In the genomic region with DNA sequence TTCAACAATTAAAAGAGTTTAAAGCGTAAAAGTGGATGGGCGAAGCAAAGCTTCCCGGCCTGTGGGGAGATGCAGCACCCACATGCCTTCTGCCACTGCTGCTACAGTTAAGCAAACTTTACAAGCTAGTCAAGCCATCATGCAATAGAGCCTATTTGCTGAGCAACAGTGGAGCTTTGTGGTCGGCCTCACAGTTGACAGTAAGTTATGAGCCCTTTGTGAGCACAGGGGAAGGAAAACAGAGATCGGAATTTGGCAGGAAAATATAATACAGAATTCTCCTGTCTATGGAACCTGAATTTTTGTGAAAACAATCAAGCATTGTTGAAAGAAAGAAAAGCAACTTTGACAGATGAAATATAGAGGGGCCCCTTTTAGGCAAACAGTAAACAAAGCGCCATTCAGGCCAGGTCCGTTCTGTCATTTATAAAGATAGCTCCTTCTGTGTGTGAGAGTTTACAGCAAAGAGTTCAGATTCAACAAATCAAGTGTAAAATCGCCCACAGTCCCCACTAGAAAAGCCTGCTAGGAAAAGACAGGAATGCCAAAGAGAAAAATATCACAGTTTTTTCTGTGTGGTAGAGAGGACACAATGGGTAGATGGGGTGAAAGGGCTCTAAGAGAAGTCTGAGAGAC, we compare ENCODE assay signal across 10 mouse cellular contexts.
A peak's percentile ranks its signal among the peaks of the same experiment; 100 is the strongest.
DNase-seq lines count a peak whose midpoint lies in the region; ATAC-seq and TF ChIP-seq lines count a peak whose summit lies in the region.
"Had no signal": no experiment of that assay in that cellular context is flagged by ENCODE, and none has a peak within 500 bp of the region (broad histone marks: within the 10 kb centered on the region; RNA-seq: fewer than 3 reads in every experiment).

No protein-coding gene starts in this region.

- 55% methylated on average over 8 of the region's 8 CpGs for WGBS in kidney, adult 2 months
- 43% methylated on average over 8 of the region's 8 CpGs for WGBS in embryonic facial prominence, embryonic 13.5 days
- 35% methylated on average over 8 of the region's 8 CpGs for WGBS in hindbrain, embryonic 13.5 days
- 42% methylated on average over 8 of the region's 8 CpGs for WGBS in midbrain, postnatal 0 days

- no peak overlapping the region for H3K27ac ChIP-seq in kidney, adult 2 months (ENCODE audit: insufficient read depth, low read depth, low read length)
- peak overlapping the region; percentile 68 for H3K27ac ChIP-seq in embryonic facial prominence, embryonic 13.5 days
- peak overlapping the region; percentile 20 for H3K27ac ChIP-seq in hindbrain, embryonic 13.5 days
- no peak overlapping the region for H3K27ac ChIP-seq in midbrain, postnatal 0 days (ENCODE audit: low read depth, low read length)

- TF ChIP-seq CTCF in kidney, adult 2 months (conservative IDR thresholded peaks at IDR 0.05; ENCODE audit: insufficient read depth, insufficient read length, low read depth, low read length), result no peak
- peak; percentile 32; the same call in 1 of the 2 replicates for TF ChIP-seq CTCF in midbrain, postnatal 0 days (IDR thresholded peaks at IDR 0.05)

- H3K4me2 ChIP-seq in embryonic facial prominence, embryonic 13.5 days, result peak overlapping the region; percentile 1; the same call in 1 of the 2 replicates
- 0 out of 2 replicates have a peak overlapping the region, but pooled peaks have one; percentile 11 for H3K4me2 ChIP-seq in hindbrain, embryonic 13.5 days
- no peak overlapping the region for H3K4me2 ChIP-seq in midbrain, postnatal 0 days (ENCODE audit: low read depth, low read length, poor library complexity, severe bottlenecking)

- no peak overlapping the region for H3K4me3 ChIP-seq in kidney, adult 2 months (ENCODE audit: insufficient read depth, low read depth, low read length)
- no peak overlapping the region for H3K4me3 ChIP-seq in embryonic facial prominence, embryonic 13.5 days
- H3K4me3 ChIP-seq in hindbrain, embryonic 13.5 days, result 0 out of 2 replicates have a peak overlapping the region, but pooled peaks have one; percentile 21
- H3K4me3 ChIP-seq in midbrain, postnatal 0 days (ENCODE audit: low read depth, low read length), result no peak overlapping the region

- H3K27me3 ChIP-seq in kidney, adult 2 months (replicated peaks; ENCODE audit: control insufficient read depth, insufficient read depth, low read length), result no peaks in the 10 kb centered on the region
- peaks cover 8% of the 10 kb centered on the region for H3K27me3 ChIP-seq in embryonic facial prominence, embryonic 13.5 days
- no peaks in the 10 kb centered on the region for H3K27me3 ChIP-seq in hindbrain, embryonic 13.5 days
- H3K27me3 ChIP-seq in midbrain, postnatal 0 days (ENCODE audit: insufficient read depth, low read length), result no peaks in the 10 kb centered on the region

- peak; percentile 32 for DNase-seq in kidney, postnatal 10 days
- no peak for DNase-seq in kidney, adult 2 months
- DNase-seq in midbrain, postnatal 0 days (ENCODE audit: low spot score), result peak; percentile 48
- no peak for DNase-seq in spleen, adult 18-20 months
- no peak for DNase-seq in right cerebral cortex, postnatal 36 days (ENCODE audit: low spot score in 2 of 2)
- DNase-seq: lung, postnatal 14 days had no signal

- no peak for TF ChIP-seq POLR2A in kidney, adult 2 months (IDR thresholded peaks at IDR 0.05; ENCODE audit: low read depth, low read length)

- no peaks in the 10 kb centered on the region for H3K36me3 ChIP-seq in kidney, adult 2 months (ENCODE audit: control insufficient read depth, insufficient read depth, low read length)
- H3K36me3 ChIP-seq in embryonic facial prominence, embryonic 13.5 days, result no peaks in the 10 kb centered on the region
- H3K36me3 ChIP-seq in hindbrain, embryonic 13.5 days, result no peaks in the 10 kb centered on the region
- H3K36me3 ChIP-seq in midbrain, postnatal 0 days (ENCODE audit: insufficient read depth, low read length), result no peaks in the 10 kb centered on the region
- H3K36me3 ChIP-seq: G1E had no signal

- peaks cover 2% of the 10 kb centered on the region; the same call in 1 of the 2 replicates for H3K4me1 ChIP-seq in kidney, adult 2 months (ENCODE audit: control insufficient read depth, insufficient read depth, low read length)
- peaks cover 25% of the 10 kb centered on the region for H3K4me1 ChIP-seq in embryonic facial prominence, embryonic 13.5 days
- peaks cover 23% of the 10 kb centered on the region for H3K4me1 ChIP-seq in hindbrain, embryonic 13.5 days (replicated peaks)
- H3K4me1 ChIP-seq in midbrain, postnatal 0 days (ENCODE audit: insufficient read depth, low read length), result no peaks in the 10 kb centered on the region

- no peaks in the 10 kb centered on the region for H3K9me3 ChIP-seq in embryonic facial prominence, embryonic 13.5 days
- no peaks in the 10 kb centered on the region for H3K9me3 ChIP-seq in hindbrain, embryonic 13.5 days
- no peaks in the 10 kb centered on the region for H3K9me3 ChIP-seq in midbrain, postnatal 0 days (ENCODE audit: low read length)
- H3K9me3 ChIP-seq: G1E had no signal

- ATAC-seq in embryonic facial prominence, embryonic 13.5 days (ENCODE audit: insufficient number of reproducible peaks, insufficient read depth, low FRiP score, low TSS enrichment, low read depth), result no peak
- ATAC-seq in hindbrain, embryonic 13.5 days (ENCODE audit: low FRiP score), result no peak
- ATAC-seq in midbrain, postnatal 0 days (ENCODE audit: low FRiP score), result no peak
- ATAC-seq in megakaryocyte, adult 5-6 weeks (ENCODE audit: poor library complexity, severe bottlenecking), result no peak

- no peak overlapping the region for H3K9ac ChIP-seq in embryonic facial prominence, embryonic 13.5 days
- H3K9ac ChIP-seq in hindbrain, embryonic 13.5 days, result no peak overlapping the region; the same call in 1 of the 2 replicates
- H3K9ac ChIP-seq in midbrain, postnatal 0 days (replicated peaks; ENCODE audit: low read length, poor library complexity, severe bottlenecking), result no peak overlapping the region

Comparison
In these comparisons a context has a peak if more than half of its experiments do, and no peak if none do; other contexts are left out.
1. DNase-seq: peak in kidney, postnatal 10 days (single experiment) and midbrain, postnatal 0 days (single experiment); none in kidney, adult 2 months (single experiment), spleen, adult 18-20 months (0 of 2) and right cerebral cortex, postnatal 36 days (0 of 2).
2. H3K27ac ChIP-seq: peak in embryonic facial prominence, embryonic 13.5 days (single experiment) and hindbrain, embryonic 13.5 days (single experiment); none in kidney, adult 2 months (single experiment) and midbrain, postnatal 0 days (single experiment).